Mouse (Mus musculus) ES-Bruce4 (cell line): ENCODE data around the gene Vwce. TPM values are rescaled to one million over a fixed set of nuclear protein-coding genes. Genes with fewer than 3 reads are reported as not detected.
A peak's percentile ranks its signal among the peaks of the same experiment; 100 is the strongest.

Source experiments
- H3K27ac ChIP-seq: 2 replicates; pipeline ENCODE4 v1.5.1; 2012; ENCODE audit warnings: low read length, inconsistent platforms; ENCODE audit not compliant: insufficient read depth
- H3K27me3 ChIP-seq: 2 replicates; pipeline ENCODE4 v1.6.1; 2012; ENCODE audit warnings: mild to moderate bottlenecking, low read length, inconsistent platforms; ENCODE audit not compliant: control insufficient read depth, poor library complexity, insufficient read depth, severe bottlenecking
- H3K36me3 ChIP-seq: 2 replicates; pipeline ENCODE4 v1.6.1; 2012; ENCODE audit warnings: inconsistent platforms, mild to moderate bottlenecking, low read length, moderate library complexity; ENCODE audit not compliant: control insufficient read depth, poor library complexity, insufficient read depth, severe bottlenecking
- H3K4me1 ChIP-seq: one replicate; pipeline ENCODE4 v1.8.1; 2011; ENCODE audit warnings: low read length; ENCODE audit not compliant: control insufficient read depth, insufficient read depth
- H3K4me3 ChIP-seq: 2 replicates; pipeline ENCODE4 v1.5.1; 2011; ENCODE audit warnings: low read depth, mild to moderate bottlenecking, low read length
- H3K9ac ChIP-seq: 2 replicates; pipeline ENCODE4 v1.6.1; 2012; ENCODE audit warnings: low read depth, mild to moderate bottlenecking, inconsistent platforms; ENCODE audit not compliant: poor library complexity, severe bottlenecking
- H3K9me3 ChIP-seq: replicated peaks from 2 replicates; pipeline ENCODE4 v1.6.1; 2012; ENCODE audit warnings: mild to moderate bottlenecking, low read length, inconsistent platforms; ENCODE audit not compliant: control insufficient read depth, poor library complexity, insufficient read depth, severe bottlenecking
- CTCF ChIP-seq: IDR thresholded peaks from one replicate; pipeline ENCODE4 v1.8.1; 2011; ENCODE audit warnings: low read depth, low read length
- EP300 ChIP-seq: IDR thresholded peaks from 2 replicates; pipeline ENCODE4 v1.6.1; 2011; ENCODE audit warnings: low read depth, low read length; ENCODE audit not compliant: insufficient read depth
- POLR2A ChIP-seq: IDR thresholded peaks from one replicate; pipeline ENCODE4 v1.8.1; 2011; ENCODE audit warnings: low read length; ENCODE audit not compliant: insufficient read depth
- polyA plus RNA-seq: library from polyadenylated mRNA; stranded (reverse); fragments of >200 nt; gene quantifications from 2 replicates; pipeline ENCODE4 v1.2.4, GENCODE M21; 2011; ENCODE audit warnings: low read depth; ENCODE audit not compliant: missing spikeins, insufficient read depth, insufficient read length

The Vwce gene
- polyA plus RNA-seq, 1 experiment, result 2.0 TPM

- no peak overlapping the region for H3K27ac ChIP-seq
- no peak overlapping the region for H3K9ac ChIP-seq
- no peak for TF ChIP-seq EP300
- no peak for TF ChIP-seq POLR2A
- no peak for TF ChIP-seq CTCF
- no peaks in the 10 kb centered on the region for H3K27me3 ChIP-seq
- no peaks in the 10 kb centered on the region; the same call in 1 of the 2 replicates for H3K36me3 ChIP-seq
- H3K4me1 ChIP-seq, result no peaks in the 10 kb centered on the region
- no peaks in the 10 kb centered on the region for H3K9me3 ChIP-seq
- no peak overlapping the region for H3K4me3 ChIP-seq
Measured at GRCm38 (mm10) chr19:10707087-10707875, 73.3 kb downstream of the Vwce start.

DNA sequence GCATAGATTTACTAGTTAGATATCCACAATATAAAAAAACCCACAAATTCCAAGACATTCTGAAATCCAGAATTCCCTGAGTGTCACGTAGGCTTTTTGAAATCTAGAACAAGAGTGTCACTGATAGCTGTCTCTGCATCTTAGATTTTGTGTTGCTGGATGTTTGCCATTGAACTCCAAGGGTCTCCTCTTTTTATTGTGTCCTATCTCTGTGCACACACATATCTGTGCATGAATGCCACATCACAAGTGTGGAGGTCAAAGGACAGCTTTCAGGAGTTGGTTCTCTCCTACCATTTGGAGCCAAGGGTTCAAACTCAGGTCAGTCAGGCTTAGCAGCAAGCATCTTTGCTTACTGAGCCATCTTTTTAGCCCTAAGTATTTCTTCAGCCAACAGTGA is 73.9 kb downstream of the Vwce start:
- no peak overlapping the region for H3K9ac ChIP-seq
- no peaks in the 10 kb centered on the region for H3K9me3 ChIP-seq
- H3K4me1 ChIP-seq, result no peaks in the 10 kb centered on the region
- no peak overlapping the region for H3K27ac ChIP-seq
- TF ChIP-seq EP300, result no peak
- TF ChIP-seq POLR2A, result no peak
- no peak for TF ChIP-seq CTCF
- H3K27me3 ChIP-seq, result no peaks in the 10 kb centered on the region
- H3K4me3 ChIP-seq, result no peak overlapping the region
- H3K36me3 ChIP-seq, result no peaks in the 10 kb centered on the region; the same call in 1 of the 2 replicates

GRCm38 (mm10) chr19:10708900-10709299 is 74.9 kb downstream of the Vwce start:
- Histone ChIP-seq H3K27ac (no peak overlapping the region), H3K9me3 (no peaks in the 10 kb centered on the region), H3K9ac (no peak overlapping the region), H3K36me3 (no peaks in the 10 kb centered on the region; the same call in 1 of the 2 replicates), H3K27me3 (no peaks in the 10 kb centered on the region), H3K4me1 (no peaks in the 10 kb centered on the region), H3K4me3 (no peak overlapping the region)
- TF ChIP-seq POLR2A (no peak), EP300 (no peak), CTCF (no peak)

DNA sequence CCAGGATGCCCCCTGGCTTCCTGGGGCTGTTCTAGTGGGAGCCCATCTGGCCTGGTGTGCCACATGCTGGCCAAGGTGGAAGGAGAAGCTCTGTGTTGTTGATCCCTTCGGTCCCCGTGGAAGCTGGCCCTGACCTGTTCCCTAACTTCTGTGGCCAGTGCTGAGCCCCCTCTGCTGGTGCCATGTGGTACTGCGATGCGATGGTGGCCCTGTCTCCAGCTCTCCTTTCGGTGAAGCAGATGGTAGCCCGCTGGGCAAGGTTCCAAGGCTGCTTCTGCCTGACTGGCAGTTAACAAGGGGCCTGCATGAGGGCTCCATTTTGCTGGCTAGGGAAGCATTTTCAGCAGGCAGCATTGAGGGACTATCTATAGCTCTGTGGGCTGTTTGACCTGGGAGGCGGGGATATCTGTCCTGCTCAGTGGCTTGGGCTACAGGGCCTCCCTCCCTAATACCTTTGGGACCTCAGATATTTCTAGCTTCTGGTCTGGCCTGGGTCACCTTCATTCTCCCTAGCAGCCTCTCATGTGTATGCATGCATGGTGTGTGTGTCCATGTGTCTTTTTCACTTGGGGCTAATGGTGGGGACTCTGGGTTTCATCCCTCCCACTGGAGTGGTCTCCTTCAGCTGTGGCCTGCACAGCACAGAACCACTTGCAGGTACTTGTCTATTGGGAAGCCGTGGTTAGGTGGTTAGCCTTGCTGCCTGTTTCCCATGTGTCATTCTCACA is 75.5 kb downstream of the Vwce start:
- H3K9ac ChIP-seq, result no peak overlapping the region
- no peaks in the 10 kb centered on the region for H3K27me3 ChIP-seq
- no peaks in the 10 kb centered on the region for H3K9me3 ChIP-seq
- H3K4me3 ChIP-seq, result no peak overlapping the region
- TF ChIP-seq CTCF, result peak; percentile 99
- TF ChIP-seq EP300, result peak; percentile 60; the same call in 1 of the 2 replicates
- no peak for TF ChIP-seq POLR2A
- H3K4me1 ChIP-seq, result no peaks in the 10 kb centered on the region
- H3K27ac ChIP-seq, result no peak overlapping the region
- no peaks in the 10 kb centered on the region; the same call in 1 of the 2 replicates for H3K36me3 ChIP-seq

DNA sequence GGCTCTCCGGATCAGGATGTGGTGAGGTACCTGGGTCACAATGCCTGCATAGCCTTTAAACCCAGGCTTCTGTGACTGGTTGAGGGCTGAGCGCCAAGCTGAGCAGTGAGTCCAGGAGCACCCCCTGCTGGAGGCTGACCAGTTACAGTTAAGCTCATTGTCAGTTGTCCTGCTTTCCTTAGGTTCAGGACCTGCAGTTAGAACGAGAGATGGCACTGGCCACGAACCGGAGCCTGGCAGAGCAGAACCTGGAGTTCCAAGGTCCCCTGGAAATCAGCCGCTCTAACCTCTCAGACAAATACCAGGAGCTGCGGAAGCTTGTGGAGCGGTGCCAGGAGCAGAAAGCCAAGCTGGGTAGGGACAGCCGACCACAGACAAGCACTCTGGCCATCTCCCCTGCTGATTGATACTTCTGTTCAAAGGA is 76.1 kb downstream of the Vwce start:
- TF ChIP-seq CTCF, result peak; percentile 67
- TF ChIP-seq POLR2A, result no peak
- H3K4me1 ChIP-seq, result no peaks in the 10 kb centered on the region
- H3K9ac ChIP-seq, result no peak overlapping the region
- no peaks in the 10 kb centered on the region for H3K27me3 ChIP-seq
- H3K36me3 ChIP-seq, result no peaks in the 10 kb centered on the region; the same call in 1 of the 2 replicates
- no peak overlapping the region for H3K27ac ChIP-seq
- no peaks in the 10 kb centered on the region for H3K9me3 ChIP-seq
- no peak overlapping the region for H3K4me3 ChIP-seq

GRCm38 (mm10) chr19:10710751-10711150 is 76.7 kb downstream of the Vwce start:
- Histone ChIP-seq H3K9me3 (no peaks in the 10 kb centered on the region), H3K27ac (no peak overlapping the region), H3K36me3 (no peaks in the 10 kb centered on the region; the same call in 1 of the 2 replicates), H3K4me3 (no peak overlapping the region), H3K27me3 (no peaks in the 10 kb centered on the region), H3K4me1 (no peaks in the 10 kb centered on the region), H3K9ac (no peak overlapping the region)
- TF ChIP-seq POLR2A (no peak), EP300 (no peak), CTCF (no peak)
